Mouse (Mus musculus) natural killer cell, adult 2 months (primary cell): ENCODE results near the gene Inha.

Source experiments
- DNase-seq, 2 experiments: peaks; one replicate each; pipeline ENCODE4 v3.0.0; 2022; ENCODE audit warnings: low spot score in 2 of 2

The Inha gene

GRCm38 (mm10) chr1:75507006-75507405 is at the start of gene Inha:
TSS of gene Inha (plus strand) at chr1:75507077.
- DNase-seq = no peak

GRCm38 (mm10) chr1:75457710-75458024 is 49.2 kb upstream of the Inha start:
- no peak for DNase-seq

GRCm38 (mm10) chr1:75458025-75458788 is 48.7 kb upstream of the Inha start:
- no peak for DNase-seq

- no peak for DNase-seq
Observed at GRCm38 (mm10) chr1:75458789-75459684, 47.8 kb upstream of the Inha start.

GRCm38 (mm10) chr1:75460297-75460696 is 46.6 kb upstream of the Inha start:
- DNase-seq = no peak

GRCm38 (mm10) chr1:75462636-75463035 is 44.2 kb upstream of the Inha start:
- DNase-seq = no peak

- DNase-seq = no peak
Observed at GRCm38 (mm10) chr1:75463652-75464204, 43.1 kb upstream of the Inha start.

GRCm38 (mm10) chr1:75467215-75467927 is 39.5 kb upstream of the Inha start:
- DNase-seq = peak in 1 of 2 experiments; percentile 59

- DNase-seq = no peak
Observed at GRCm38 (mm10) chr1:75469287-75469825, 37.5 kb upstream of the Inha start.

GRCm38 (mm10) chr1:75476441-75476840 is 30.4 kb upstream of the Inha start:
- DNase-seq = no peak

GRCm38 (mm10) chr1:75477264-75477965 is 29.5 kb upstream of the Inha start:
- DNase-seq = peak; percentile 84 to 89

GRCm38 (mm10) chr1:75477966-75478290 is 28.9 kb upstream of the Inha start:
- DNase-seq = no peak

GRCm38 (mm10) chr1:75478497-75478896 is 28.4 kb upstream of the Inha start:
- peak; percentile 42 to 45 for DNase-seq

GRCm38 (mm10) chr1:75478916-75479634 is 27.8 kb upstream of the Inha start, which contains the start of the genes Chpf and Tmem198:
TSS of gene Chpf (minus strand) at chr1:75479307.
TSS of gene Tmem198 (plus strand) at chr1:75479532.
- peak; percentile 98 for DNase-seq

- DNase-seq = no peak
Observed at GRCm38 (mm10) chr1:75479635-75479989, 27.3 kb upstream of the Inha start.

- DNase-seq = no peak
Observed at GRCm38 (mm10) chr1:75480036-75480435, 26.8 kb upstream of the Inha start.

GRCm38 (mm10) chr1:75480735-75481134 is 26.1 kb upstream of the Inha start:
- no peak for DNase-seq

- peak in 1 of 2 experiments; percentile 12 for DNase-seq
Observed at GRCm38 (mm10) chr1:75486561-75486960, 20.3 kb upstream of the Inha start.

GRCm38 (mm10) chr1:75487040-75487404 is 19.9 kb upstream of the Inha start:
- DNase-seq = no peak

GRCm38 (mm10) chr1:75487405-75488161 is 19.3 kb upstream of the Inha start:
- DNase-seq = peak; percentile 23 to 55
